Mouse (Mus musculus): ENCODE data around the gene Ralgps1. TPM values are rescaled to one million over a fixed set of nuclear protein-coding genes. Genes with fewer than 3 reads are reported as not detected.

Ralgps1 gene
- polyA plus RNA-seq, 1 experiment, result 48.7 TPM

- Histone ChIP-seq H3K27ac (ENCODE audit: insufficient read depth, low read length) (peak overlapping the region; percentile 17; the same call in 1 of the 2 replicates), H3K4me1 (ENCODE audit: control insufficient read depth, insufficient read depth, low read length) (peaks cover 33% of the 10 kb centered on the region), H3K4me3 (replicated peaks; ENCODE audit: insufficient read depth, low read depth, low read length) (peak overlapping the region; percentile 26), H3K27me3 (ENCODE audit: control insufficient read depth, insufficient read depth, low read length) (no peaks in the 10 kb centered on the region)
- DNase-seq, result peak; percentile 31 to 58
- TF ChIP-seq POLR2A (IDR thresholded peaks at IDR 0.05; ENCODE audit: borderline replicate concordance, insufficient read depth, low read length), result no peak
- no peak for TF ChIP-seq CTCF (IDR thresholded peaks at IDR 0.05; ENCODE audit: borderline replicate concordance, insufficient read depth, low read depth, low read length)
- WGBS, result 38% methylated on average over 7 of the region's 7 CpGs
Observed at GRCm38 (mm10) chr2:33086671-33087363, 284.5 kb downstream of the Ralgps1 start.

- DNase-seq, result peak; percentile 30 to 33
- Histone ChIP-seq H3K4me1 (ENCODE audit: control insufficient read depth, insufficient read depth, low read length) (peaks cover 32% of the 10 kb centered on the region), H3K4me3 (replicated peaks; ENCODE audit: insufficient read depth, low read depth, low read length) (peak overlapping the region; percentile 51), H3K27me3 (ENCODE audit: control insufficient read depth, insufficient read depth, low read length) (no peaks in the 10 kb centered on the region), H3K27ac (ENCODE audit: insufficient read depth, low read length) (peak overlapping the region; percentile 61; the same call in 1 of the 2 replicates)
- WGBS, result 41% methylated on average over 7 of the region's 7 CpGs
- no peak for TF ChIP-seq POLR2A (IDR thresholded peaks at IDR 0.05; ENCODE audit: borderline replicate concordance, insufficient read depth, low read length)
- TF ChIP-seq CTCF (IDR thresholded peaks at IDR 0.05; ENCODE audit: borderline replicate concordance, insufficient read depth, low read depth, low read length), result no peak
Observed at GRCm38 (mm10) chr2:33086016-33086596, 285.2 kb downstream of the Ralgps1 start.

- H3K4me3 ChIP-seq (replicated peaks; ENCODE audit: insufficient read depth, low read depth, low read length), result no peak overlapping the region
- H3K27me3 ChIP-seq (ENCODE audit: control insufficient read depth, insufficient read depth, low read length), result no peaks in the 10 kb centered on the region
- H3K27ac ChIP-seq (ENCODE audit: insufficient read depth, low read length), result no peak overlapping the region
- peaks cover 28% of the 10 kb centered on the region for H3K4me1 ChIP-seq (ENCODE audit: control insufficient read depth, insufficient read depth, low read length)
- DNase-seq, result no peak
- TF ChIP-seq CTCF (IDR thresholded peaks at IDR 0.05; ENCODE audit: borderline replicate concordance, insufficient read depth, low read depth, low read length) (no peak), POLR2A (IDR thresholded peaks at IDR 0.05; ENCODE audit: borderline replicate concordance, insufficient read depth, low read length) (no peak)
- WGBS, result 93% methylated on average over 3 of the region's 3 CpGs
Observed at GRCm38 (mm10) chr2:33084221-33084620, 287.1 kb downstream of the Ralgps1 start.

Other genes starting within 250 kb of the Ralgps1 start
- gene Garnl3, start 239.8 kb downstream of the Ralgps1 start, polyA plus RNA-seq (2012; rRNA removed), result 120 and 133 TPM in 2 replicates
- gene Angptl2, start 155.4 kb downstream of the Ralgps1 start, polyA plus RNA-seq (2012; rRNA removed), result 6.4 and 7.4 TPM in 2 replicates
- 9.9 and 11.0 TPM in 2 replicates for gene Zbtb34, start 59.8 kb upstream of the Ralgps1 start, polyA plus RNA-seq (2012; rRNA removed)
- gene Zbtb43, start 97.1 kb upstream of the Ralgps1 start, polyA plus RNA-seq (2012; rRNA removed), result 17.8 and 20.3 TPM in 2 replicates

Data from cerebellum, adult 2 months (tissue).